Mouse (Mus musculus): ENCODE data around the gene Thada. TPM values are rescaled to one million over a fixed set of nuclear protein-coding genes. Genes with fewer than 3 reads are reported as not detected.

Thada gene
- total and polyA plus RNA-seq, 3 experiments: 5.0 to 8.3 (median 7.7) TPM

GRCm38 (mm10) chr17:84509176-84509575, 43.2 kb upstream of the Thada start:
- WGBS: 71% methylated on average over 4 of the region's 4 CpGs
- Histone ChIP-seq H3K79me2 (replicated peaks; ENCODE audit: control insufficient read depth, insufficient read depth, low read length) (no peaks in the 10 kb centered on the region), H3K27me3 (ENCODE audit: control insufficient read depth, insufficient read depth, low read length) (no peaks in the 10 kb centered on the region), H3K36me3 (ENCODE audit: control insufficient read depth, insufficient read depth, low read length) (no peaks in the 10 kb centered on the region; the same call in 1 of the 2 replicates), H3K4me3 (no peak overlapping the region), H3K9ac (ENCODE audit: low read depth, low read length) (no peak overlapping the region), H3K27ac (no peak overlapping the region), H3K4me1 (ENCODE audit: control insufficient read depth, insufficient read depth, low read length) (peaks cover 6% of the 10 kb centered on the region)
- intact Hi-C loops (cut with DNase I): no loop called here
- no peak for DNase-seq
- TF ChIP-seq POLR2A (IDR thresholded peaks at IDR 0.05; ENCODE audit: insufficient read depth, low read depth, low read length): no peak
- no peak for TF ChIP-seq CTCF (IDR thresholded peaks at IDR 0.05)
- no peak for TF ChIP-seq EP300 (IDR thresholded peaks at IDR 0.05; ENCODE audit: insufficient read depth, low read depth, low read length)

DNA sequence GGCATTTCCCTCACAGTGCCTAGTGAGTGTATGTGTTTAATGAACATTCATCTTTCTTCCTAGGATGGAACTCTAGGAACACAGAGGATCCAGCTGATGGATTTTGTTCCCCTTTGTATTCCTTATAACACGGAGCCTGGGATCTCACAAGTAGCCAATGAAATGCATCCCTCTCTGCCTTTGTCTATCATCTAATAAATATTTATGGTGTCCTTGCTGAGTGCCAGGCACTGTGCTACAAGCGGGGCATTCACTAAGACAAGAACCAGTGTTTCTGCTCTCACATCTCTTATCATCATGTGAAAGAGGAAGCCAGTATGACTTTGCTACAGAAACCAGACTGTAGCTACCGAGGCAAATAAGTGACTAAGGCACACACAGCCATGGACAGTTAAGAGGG, 42.7 kb upstream of the Thada start:
- no peaks in the 10 kb centered on the region for H3K79me2 ChIP-seq (replicated peaks; ENCODE audit: control insufficient read depth, insufficient read depth, low read length)
- H3K4me3 ChIP-seq: no peak overlapping the region
- no peaks in the 10 kb centered on the region; the same call in 1 of the 2 replicates for H3K36me3 ChIP-seq (ENCODE audit: control insufficient read depth, insufficient read depth, low read length)
- H3K27me3 ChIP-seq (ENCODE audit: control insufficient read depth, insufficient read depth, low read length): no peaks in the 10 kb centered on the region
- TF ChIP-seq CTCF (IDR thresholded peaks at IDR 0.05) (no peak), POLR2A (IDR thresholded peaks at IDR 0.05; ENCODE audit: insufficient read depth, low read depth, low read length) (no peak), EP300 (IDR thresholded peaks at IDR 0.05; ENCODE audit: insufficient read depth, low read depth, low read length) (no peak)
- no peak for DNase-seq
- intact Hi-C loops (cut with DNase I): no loop called here
- 72% methylated on average over 3 of the region's 3 CpGs for WGBS
- no peak overlapping the region for H3K27ac ChIP-seq
- H3K4me1 ChIP-seq (ENCODE audit: control insufficient read depth, insufficient read depth, low read length): peaks cover 7% of the 10 kb centered on the region
- no peak overlapping the region for H3K9ac ChIP-seq (ENCODE audit: low read depth, low read length)

DNA sequence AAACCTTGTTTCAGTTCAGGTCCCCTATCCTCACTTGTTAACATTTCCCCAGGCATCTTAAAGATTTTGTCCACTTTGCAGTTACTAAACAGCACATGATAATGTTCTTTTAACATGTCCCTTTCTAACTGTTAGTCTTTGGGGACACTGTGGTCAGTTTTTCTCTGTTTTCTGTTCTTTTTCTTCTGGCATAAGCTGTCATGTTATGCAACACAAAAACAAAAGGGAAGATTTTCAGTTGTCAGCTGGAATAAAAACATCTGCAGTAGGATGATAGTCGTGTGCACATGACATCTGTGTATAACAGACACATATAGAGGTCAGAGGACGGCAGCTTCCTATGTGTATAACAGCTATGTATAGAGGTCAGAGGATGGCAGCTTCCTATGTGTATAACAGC, 39.9 kb upstream of the Thada start:
- 63% methylated on average over 2 of the region's 2 CpGs for WGBS
- Histone ChIP-seq H3K36me3 (ENCODE audit: control insufficient read depth, insufficient read depth, low read length) (no peaks in the 10 kb centered on the region; the same call in 1 of the 2 replicates), H3K4me3 (no peak overlapping the region), H3K4me1 (ENCODE audit: control insufficient read depth, insufficient read depth, low read length) (peaks cover 5% of the 10 kb centered on the region), H3K9ac (ENCODE audit: low read depth, low read length) (no peak overlapping the region), H3K27ac (no peak overlapping the region), H3K79me2 (replicated peaks; ENCODE audit: control insufficient read depth, insufficient read depth, low read length) (no peaks in the 10 kb centered on the region), H3K27me3 (ENCODE audit: control insufficient read depth, insufficient read depth, low read length) (no peaks in the 10 kb centered on the region)
- no peak for DNase-seq
- intact Hi-C loops (cut with DNase I): no loop called here
- TF ChIP-seq CTCF (IDR thresholded peaks at IDR 0.05) (no peak), POLR2A (IDR thresholded peaks at IDR 0.05; ENCODE audit: insufficient read depth, low read depth, low read length) (no peak), EP300 (IDR thresholded peaks at IDR 0.05; ENCODE audit: insufficient read depth, low read depth, low read length) (no peak)

DNA sequence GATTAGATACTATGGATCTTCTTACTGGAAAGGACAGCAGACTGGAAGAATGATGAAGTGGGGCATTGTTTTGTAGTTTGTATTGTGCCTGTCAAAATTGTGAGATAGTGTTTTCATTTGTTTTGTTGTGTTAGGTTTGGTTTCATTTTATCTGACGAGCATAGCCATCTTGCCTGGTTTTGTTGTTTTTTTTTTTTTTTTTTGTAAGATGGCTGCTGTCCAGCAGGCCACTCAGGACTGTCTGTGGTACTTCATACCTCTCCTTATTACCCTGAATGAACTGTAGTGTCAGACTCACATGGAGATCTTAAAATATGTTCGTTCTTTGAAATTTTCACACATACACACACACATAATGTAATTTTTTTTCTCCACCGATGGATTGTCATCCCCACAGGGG, 36.3 kb upstream of the Thada start:
- no peak for TF ChIP-seq POLR2A (IDR thresholded peaks at IDR 0.05; ENCODE audit: insufficient read depth, low read depth, low read length)
- TF ChIP-seq EP300 (IDR thresholded peaks at IDR 0.05; ENCODE audit: insufficient read depth, low read depth, low read length): no peak
- TF ChIP-seq CTCF (IDR thresholded peaks at IDR 0.05): no peak
- Histone ChIP-seq H3K4me1 (ENCODE audit: control insufficient read depth, insufficient read depth, low read length) (peaks cover 3% of the 10 kb centered on the region), H3K27ac (no peak overlapping the region), H3K36me3 (ENCODE audit: control insufficient read depth, insufficient read depth, low read length) (no peaks in the 10 kb centered on the region), H3K9ac (ENCODE audit: low read depth, low read length) (no peak overlapping the region), H3K79me2 (replicated peaks; ENCODE audit: control insufficient read depth, insufficient read depth, low read length) (no peaks in the 10 kb centered on the region), H3K27me3 (ENCODE audit: control insufficient read depth, insufficient read depth, low read length) (no peaks in the 10 kb centered on the region), H3K4me3 (no peak overlapping the region)
- no peak for DNase-seq
- 53% methylated on average over 3 of the region's 3 CpGs for WGBS
- intact Hi-C loops (cut with DNase I): no loop called here

GRCm38 (mm10) chr17:84498639-84499038, 32.6 kb upstream of the Thada start:
- intact Hi-C loops (cut with DNase I): no loop called here
- H3K27ac ChIP-seq: peak overlapping the region; percentile 3; the same call in 1 of the 2 replicates
- TF ChIP-seq POLR2A (IDR thresholded peaks at IDR 0.05; ENCODE audit: insufficient read depth, low read depth, low read length): no peak
- no peak for TF ChIP-seq CTCF (IDR thresholded peaks at IDR 0.05)
- TF ChIP-seq EP300 (IDR thresholded peaks at IDR 0.05; ENCODE audit: insufficient read depth, low read depth, low read length): no peak
- H3K79me2 ChIP-seq (replicated peaks; ENCODE audit: control insufficient read depth, insufficient read depth, low read length): no peaks in the 10 kb centered on the region
- WGBS: 51% methylated on average over 5 of the region's 5 CpGs
- H3K9ac ChIP-seq (ENCODE audit: low read depth, low read length): no peak overlapping the region
- no peaks in the 10 kb centered on the region for H3K36me3 ChIP-seq (ENCODE audit: control insufficient read depth, insufficient read depth, low read length)
- no peaks in the 10 kb centered on the region; the same call in 1 of the 2 replicates for H3K4me1 ChIP-seq (ENCODE audit: control insufficient read depth, insufficient read depth, low read length)
- H3K27me3 ChIP-seq (ENCODE audit: control insufficient read depth, insufficient read depth, low read length): no peaks in the 10 kb centered on the region
- H3K4me3 ChIP-seq: no peak overlapping the region
- peak; percentile 19 to 55 for DNase-seq

- TF ChIP-seq POLR2A (IDR thresholded peaks at IDR 0.05; ENCODE audit: insufficient read depth, low read depth, low read length): no peak
- TF ChIP-seq CTCF (IDR thresholded peaks at IDR 0.05): peak; percentile 43
- TF ChIP-seq EP300 (IDR thresholded peaks at IDR 0.05; ENCODE audit: insufficient read depth, low read depth, low read length): no peak
Observed at GRCm38 (mm10) chr17:84497972-84498604, 32.1 kb upstream of the Thada start.

More at GRCm38 (mm10) chr17:84497972-84498604, 32.1 kb upstream of the Thada start:
- Histone ChIP-seq H3K36me3 (ENCODE audit: control insufficient read depth, insufficient read depth, low read length) (no peaks in the 10 kb centered on the region), H3K4me1 (ENCODE audit: control insufficient read depth, insufficient read depth, low read length) (no peaks in the 10 kb centered on the region; the same call in 1 of the 2 replicates), H3K27me3 (ENCODE audit: control insufficient read depth, insufficient read depth, low read length) (no peaks in the 10 kb centered on the region), H3K79me2 (replicated peaks; ENCODE audit: control insufficient read depth, insufficient read depth, low read length) (no peaks in the 10 kb centered on the region), H3K27ac (peak overlapping the region; percentile 6; the same call in 1 of the 2 replicates), H3K4me3 (no peak overlapping the region), H3K9ac (ENCODE audit: low read depth, low read length) (no peak overlapping the region)
- WGBS: 64% methylated on average over 3 of the region's 3 CpGs
- intact Hi-C loops (cut with DNase I): no loop called here
- DNase-seq: no peak

Data from heart, adult 2 months (tissue).